Mouse (Mus musculus): ENCODE measurements around the gene Muc1.
A peak's percentile ranks its signal among the peaks of the same experiment; 100 is the strongest.

Muc1 gene

GRCm38 (mm10) chr3:89270051-89270755 is 41.3 kb downstream of the Muc1 start, which contains the start of gene Slc50a1:
Gene Slc50a1, minus strand, starts transcription at chr3:89270570.
- DNase-seq (ENCODE audit: low spot score in 2 of 2): peak; percentile 65 to 75

GRCm38 (mm10) chr3:89270891-89271290 is 42.0 kb downstream of the Muc1 start:
- no peak for DNase-seq (ENCODE audit: low spot score in 2 of 2)

GRCm38 (mm10) chr3:89271760-89272159 is 42.9 kb downstream of the Muc1 start:
- DNase-seq (ENCODE audit: low spot score in 2 of 2): no peak

GRCm38 (mm10) chr3:89276061-89276460 is 47.2 kb downstream of the Muc1 start:
- DNase-seq (ENCODE audit: low spot score in 2 of 2): no peak

- no peak for DNase-seq (ENCODE audit: low spot score in 2 of 2)
Measured at GRCm38 (mm10) chr3:89277281-89278021, 48.6 kb downstream of the Muc1 start.

- DNase-seq (ENCODE audit: low spot score in 2 of 2): no peak
Measured at GRCm38 (mm10) chr3:89278107-89278506, 49.2 kb downstream of the Muc1 start.

- no peak for DNase-seq (ENCODE audit: low spot score in 2 of 2)
Measured at GRCm38 (mm10) chr3:89278643-89279042, 49.8 kb downstream of the Muc1 start.

GRCm38 (mm10) chr3:89279153-89279890 is 50.5 kb downstream of the Muc1 start:
- peak in 1 of 2 experiments; percentile 36 for DNase-seq (ENCODE audit: low spot score in 2 of 2)

- DNase-seq (ENCODE audit: low spot score in 2 of 2): no peak
Measured at GRCm38 (mm10) chr3:89280050-89280605, 51.3 kb downstream of the Muc1 start.

- no peak for DNase-seq (ENCODE audit: low spot score in 2 of 2)
Measured at GRCm38 (mm10) chr3:89280606-89281511, 52.0 kb downstream of the Muc1 start, which contains the start of gene Efna1. Gene Efna1, minus strand, starts transcription at chr3:89281142.

GRCm38 (mm10) chr3:89281579-89282290 is 52.9 kb downstream of the Muc1 start:
- DNase-seq (ENCODE audit: low spot score in 2 of 2): peak; percentile 57 to 77

GRCm38 (mm10) chr3:89282291-89282643 is 53.4 kb downstream of the Muc1 start:
- DNase-seq (ENCODE audit: low spot score in 2 of 2): no peak

All from spleen, postnatal 14 days (tissue).